Mouse (Mus musculus): Measurements from ENCODE around the gene Cib4. TPM values are rescaled to one million over a fixed set of nuclear protein-coding genes. Genes with fewer than 3 reads are reported as not detected.

The Cib4 gene
- polyA plus RNA-seq, 1 experiment from 2014 or later, result not detected

GRCm38 (mm10) chr5:30516376-30516775 is 29.3 kb downstream of the Cib4 start:
- Histone ChIP-seq H3K4me1 (ENCODE audit: control insufficient read depth, insufficient read depth, low read length) (peaks cover 27% of the 10 kb centered on the region), H3K27me3 (ENCODE audit: control insufficient read depth, insufficient read depth, low read length) (no peaks in the 10 kb centered on the region), H3K27ac (ENCODE audit: low read length) (no peak overlapping the region), H3K9ac (ENCODE audit: low read length) (no peak overlapping the region), H3K4me2 (ENCODE audit: low read depth, low read length) (no peak overlapping the region), H3K4me3 (replicated peaks; ENCODE audit: low read length) (no peak overlapping the region), H3K9me3 (replicated peaks; ENCODE audit: control insufficient read depth, low read length) (no peaks in the 10 kb centered on the region), H3K36me3 (ENCODE audit: control insufficient read depth, insufficient read depth, low read length) (no peaks in the 10 kb centered on the region)
- no peak for ATAC-seq (ENCODE audit: insufficient read depth, low FRiP score)
- 57% methylated on average over 7 of the region's 7 CpGs for WGBS

- 79% methylated on average over 8 of the region's 8 CpGs for WGBS
- H3K9ac ChIP-seq (ENCODE audit: low read length), result no peak overlapping the region
- H3K36me3 ChIP-seq (ENCODE audit: control insufficient read depth, insufficient read depth, low read length), result no peaks in the 10 kb centered on the region
- H3K4me2 ChIP-seq (ENCODE audit: low read depth, low read length), result no peak overlapping the region
- H3K9me3 ChIP-seq (replicated peaks; ENCODE audit: control insufficient read depth, low read length), result no peaks in the 10 kb centered on the region
- no peak overlapping the region for H3K4me3 ChIP-seq (replicated peaks; ENCODE audit: low read length)
- H3K27me3 ChIP-seq (ENCODE audit: control insufficient read depth, insufficient read depth, low read length), result no peaks in the 10 kb centered on the region
- H3K4me1 ChIP-seq (ENCODE audit: control insufficient read depth, insufficient read depth, low read length), result peaks cover 16% of the 10 kb centered on the region
- H3K27ac ChIP-seq (ENCODE audit: low read length), result no peak overlapping the region
- ATAC-seq (ENCODE audit: insufficient read depth, low FRiP score), result no peak
Measured at GRCm38 (mm10) chr5:30513111-30513510, 32.5 kb downstream of the Cib4 start.

GRCm38 (mm10) chr5:30497299-30497698 is 48.3 kb downstream of the Cib4 start:
- Histone ChIP-seq H3K4me3 (replicated peaks; ENCODE audit: low read length) (no peak overlapping the region), H3K4me1 (ENCODE audit: control insufficient read depth, insufficient read depth, low read length) (peaks cover 3% of the 10 kb centered on the region; the same call in 1 of the 2 replicates), H3K27ac (ENCODE audit: low read length) (no peak overlapping the region), H3K36me3 (ENCODE audit: control insufficient read depth, insufficient read depth, low read length) (no peaks in the 10 kb centered on the region), H3K4me2 (ENCODE audit: low read depth, low read length) (no peak overlapping the region), H3K9me3 (replicated peaks; ENCODE audit: control insufficient read depth, low read length) (no peaks in the 10 kb centered on the region), H3K27me3 (ENCODE audit: control insufficient read depth, insufficient read depth, low read length) (no peaks in the 10 kb centered on the region), H3K9ac (ENCODE audit: low read length) (no peak overlapping the region)
- no peak for ATAC-seq (ENCODE audit: insufficient read depth, low FRiP score)
- WGBS, result 61% methylated on average over 7 of the region's 7 CpGs

GRCm38 (mm10) chr5:30496821-30497220 is 48.8 kb downstream of the Cib4 start:
- Histone ChIP-seq H3K27me3 (ENCODE audit: control insufficient read depth, insufficient read depth, low read length) (no peaks in the 10 kb centered on the region), H3K9ac (ENCODE audit: low read length) (no peak overlapping the region), H3K9me3 (replicated peaks; ENCODE audit: control insufficient read depth, low read length) (no peaks in the 10 kb centered on the region), H3K4me3 (replicated peaks; ENCODE audit: low read length) (no peak overlapping the region), H3K27ac (ENCODE audit: low read length) (no peak overlapping the region), H3K4me1 (ENCODE audit: control insufficient read depth, insufficient read depth, low read length) (peaks cover 3% of the 10 kb centered on the region; the same call in 1 of the 2 replicates), H3K4me2 (ENCODE audit: low read depth, low read length) (no peak overlapping the region), H3K36me3 (ENCODE audit: control insufficient read depth, insufficient read depth, low read length) (no peaks in the 10 kb centered on the region)
- 71% methylated on average over 8 of the region's 8 CpGs for WGBS
- no peak for ATAC-seq (ENCODE audit: insufficient read depth, low FRiP score)

GRCm38 (mm10) chr5:30495288-30495687 is 50.3 kb downstream of the Cib4 start:
- Histone ChIP-seq H3K27ac (ENCODE audit: low read length) (peak overlapping the region; percentile 56; the same call in 1 of the 2 replicates), H3K9ac (ENCODE audit: low read length) (no peak overlapping the region), H3K4me1 (ENCODE audit: control insufficient read depth, insufficient read depth, low read length) (peaks cover 8% of the 10 kb centered on the region; the same call in 1 of the 2 replicates), H3K36me3 (ENCODE audit: control insufficient read depth, insufficient read depth, low read length) (no peaks in the 10 kb centered on the region), H3K27me3 (ENCODE audit: control insufficient read depth, insufficient read depth, low read length) (no peaks in the 10 kb centered on the region), H3K9me3 (replicated peaks; ENCODE audit: control insufficient read depth, low read length) (no peaks in the 10 kb centered on the region), H3K4me3 (replicated peaks; ENCODE audit: low read length) (no peak overlapping the region), H3K4me2 (ENCODE audit: low read depth, low read length) (no peak overlapping the region)
- peak; percentile 41; the same call in 1 of the 2 replicates for ATAC-seq (ENCODE audit: insufficient read depth, low FRiP score)
- 54% methylated on average over 2 of the region's 2 CpGs for whole genome bisulfite sequencing

GRCm38 (mm10) chr5:30494606-30495005 is 51.0 kb downstream of the Cib4 start:
- no peak overlapping the region for H3K4me3 ChIP-seq (replicated peaks; ENCODE audit: low read length)
- H3K9me3 ChIP-seq (replicated peaks; ENCODE audit: control insufficient read depth, low read length), result no peaks in the 10 kb centered on the region
- H3K4me2 ChIP-seq (ENCODE audit: low read depth, low read length), result no peak overlapping the region
- H3K36me3 ChIP-seq (ENCODE audit: control insufficient read depth, insufficient read depth, low read length), result no peaks in the 10 kb centered on the region
- no peak for ATAC-seq (ENCODE audit: insufficient read depth, low FRiP score)
- H3K4me1 ChIP-seq (ENCODE audit: control insufficient read depth, insufficient read depth, low read length), result peaks cover 9% of the 10 kb centered on the region; the same call in 1 of the 2 replicates
- H3K27me3 ChIP-seq (ENCODE audit: control insufficient read depth, insufficient read depth, low read length), result no peaks in the 10 kb centered on the region
- no peak overlapping the region for H3K9ac ChIP-seq (ENCODE audit: low read length)
- peak overlapping the region; percentile 56 for H3K27ac ChIP-seq (ENCODE audit: low read length)
- WGBS, result 55% methylated on average over 7 of the region's 7 CpGs

GRCm38 (mm10) chr5:30493723-30494122 is 51.9 kb downstream of the Cib4 start:
- H3K27ac ChIP-seq (ENCODE audit: low read length), result no peak overlapping the region
- no peaks in the 10 kb centered on the region for H3K9me3 ChIP-seq (replicated peaks; ENCODE audit: control insufficient read depth, low read length)
- no peak overlapping the region for H3K9ac ChIP-seq (ENCODE audit: low read length)
- H3K27me3 ChIP-seq (ENCODE audit: control insufficient read depth, insufficient read depth, low read length), result no peaks in the 10 kb centered on the region
- H3K36me3 ChIP-seq (ENCODE audit: control insufficient read depth, insufficient read depth, low read length), result no peaks in the 10 kb centered on the region
- WGBS, result 63% methylated on average over 7 of the region's 7 CpGs
- ATAC-seq (ENCODE audit: insufficient read depth, low FRiP score), result no peak
- H3K4me2 ChIP-seq (ENCODE audit: low read depth, low read length), result no peak overlapping the region
- H3K4me1 ChIP-seq (ENCODE audit: control insufficient read depth, insufficient read depth, low read length), result peaks cover 9% of the 10 kb centered on the region; the same call in 1 of the 2 replicates
- H3K4me3 ChIP-seq (replicated peaks; ENCODE audit: low read length), result no peak overlapping the region

GRCm38 (mm10) chr5:30490845-30491244 is 54.8 kb downstream of the Cib4 start:
- no peak overlapping the region for H3K4me2 ChIP-seq (ENCODE audit: low read depth, low read length)
- peak; percentile 44; the same call in 1 of the 2 replicates for ATAC-seq (ENCODE audit: insufficient read depth, low FRiP score)
- no peak overlapping the region for H3K4me3 ChIP-seq (replicated peaks; ENCODE audit: low read length)
- H3K9me3 ChIP-seq (replicated peaks; ENCODE audit: control insufficient read depth, low read length), result no peaks in the 10 kb centered on the region
- WGBS, result 47% methylated on average over 5 of the region's 5 CpGs
- peak overlapping the region; percentile 73 for H3K27ac ChIP-seq (ENCODE audit: low read length)
- no peaks in the 10 kb centered on the region for H3K36me3 ChIP-seq (ENCODE audit: control insufficient read depth, insufficient read depth, low read length)
- H3K9ac ChIP-seq (ENCODE audit: low read length), result no peak overlapping the region
- peaks cover 6% of the 10 kb centered on the region; the same call in 1 of the 2 replicates for H3K4me1 ChIP-seq (ENCODE audit: control insufficient read depth, insufficient read depth, low read length)
- H3K27me3 ChIP-seq (ENCODE audit: control insufficient read depth, insufficient read depth, low read length), result no peaks in the 10 kb centered on the region

GRCm38 (mm10) chr5:30490215-30490614 is 55.4 kb downstream of the Cib4 start:
- Histone ChIP-seq H3K27ac (ENCODE audit: low read length) (peak overlapping the region; percentile 73), H3K4me1 (ENCODE audit: control insufficient read depth, insufficient read depth, low read length) (peaks cover 8% of the 10 kb centered on the region), H3K36me3 (ENCODE audit: control insufficient read depth, insufficient read depth, low read length) (no peaks in the 10 kb centered on the region), H3K4me2 (ENCODE audit: low read depth, low read length) (no peak overlapping the region), H3K27me3 (ENCODE audit: control insufficient read depth, insufficient read depth, low read length) (no peaks in the 10 kb centered on the region), H3K4me3 (replicated peaks; ENCODE audit: low read length) (no peak overlapping the region), H3K9me3 (replicated peaks; ENCODE audit: control insufficient read depth, low read length) (no peaks in the 10 kb centered on the region), H3K9ac (ENCODE audit: low read length) (no peak overlapping the region)
- no peak for ATAC-seq (ENCODE audit: insufficient read depth, low FRiP score)

Data from stomach, embryonic 16.5 days (tissue).